Mouse (Mus musculus): ENCODE data around the gene Cltb. TPM values are rescaled to one million over a fixed set of nuclear protein-coding genes. Genes with fewer than 3 reads are reported as not detected.
"Not testable (repeated sequence)": the region's sequence is repeated elsewhere in the genome, so short reads cannot be mapped to it uniquely, and the experiment has no call there.

Cltb gene
- polyA plus RNA-seq, 1 experiment from 2014 or later: 30.2 TPM

- TF ChIP-seq CTCF (IDR thresholded peaks at IDR 0.05; ENCODE audit: low read depth) (no peak), EP300 (IDR thresholded peaks at IDR 0.05; ENCODE audit: low read depth) (no peak)
- H3K9me3 ChIP-seq (ENCODE audit: low read length): no peaks in the 10 kb centered on the region
- H3K27ac ChIP-seq (ENCODE audit: low read depth): peak overlapping the region; percentile 60
- peaks cover 24% of the 10 kb centered on the region for H3K4me1 ChIP-seq (ENCODE audit: insufficient read depth)
- peak overlapping the region; percentile 91 for H3K4me2 ChIP-seq (ENCODE audit: low read depth, low read length)
- 2% methylated on average over 23 of the region's 27 CpGs for WGBS (ENCODE audit: insufficient replicate concordance)
- ATAC-seq (peak; percentile 57), DNase-seq (no peak)
- H3K36me3 ChIP-seq (replicated peaks; ENCODE audit: insufficient read depth, low read length): no peaks in the 10 kb centered on the region
- H3K4me3 ChIP-seq (ENCODE audit: low read depth, low read length): peak overlapping the region; percentile 90
- H3K27me3 ChIP-seq (ENCODE audit: insufficient read depth, low read length): no peaks in the 10 kb centered on the region
- peak overlapping the region; percentile 93 for H3K9ac ChIP-seq (replicated peaks)
Observed at GRCm38 (mm10) chr13:54621960-54622521, 10.9 kb upstream of the Cltb start.

- TF ChIP-seq CTCF (IDR thresholded peaks at IDR 0.05; ENCODE audit: low read depth) (peak; percentile 99), EP300 (IDR thresholded peaks at IDR 0.05; ENCODE audit: low read depth) (no peak; the same call in 1 of the 2 replicates)
- Histone ChIP-seq H3K4me2 (ENCODE audit: low read depth, low read length) (peak within 1 kb of the TSS; percentile 91), H3K4me1 (ENCODE audit: insufficient read depth) (peaks cover 24% of the 10 kb centered on the region), H3K9ac (replicated peaks) (peak within 1 kb of the TSS; percentile 93), H3K9me3 (ENCODE audit: low read length) (no peaks in the 10 kb centered on the region), H3K27me3 (ENCODE audit: insufficient read depth, low read length) (no peaks in the 10 kb centered on the region), H3K4me3 (ENCODE audit: low read depth, low read length) (peak within 1 kb of the TSS; percentile 90), H3K36me3 (replicated peaks; ENCODE audit: insufficient read depth, low read length) (no peaks in the 10 kb centered on the region), H3K27ac (ENCODE audit: low read depth) (peak within 1 kb of the TSS; percentile 60)
- peak; percentile 99 for DNase-seq
- WGBS (ENCODE audit: insufficient replicate concordance): 10% methylated on average over 44 of the region's 44 CpGs
- peak; percentile 100 for ATAC-seq
Observed at GRCm38 (mm10) chr13:54621155-54621932, 10.2 kb upstream of the Cltb start, which contains the start of gene Faf2. Faf2 (plus strand) TSS chr13:54621784.

DNA sequence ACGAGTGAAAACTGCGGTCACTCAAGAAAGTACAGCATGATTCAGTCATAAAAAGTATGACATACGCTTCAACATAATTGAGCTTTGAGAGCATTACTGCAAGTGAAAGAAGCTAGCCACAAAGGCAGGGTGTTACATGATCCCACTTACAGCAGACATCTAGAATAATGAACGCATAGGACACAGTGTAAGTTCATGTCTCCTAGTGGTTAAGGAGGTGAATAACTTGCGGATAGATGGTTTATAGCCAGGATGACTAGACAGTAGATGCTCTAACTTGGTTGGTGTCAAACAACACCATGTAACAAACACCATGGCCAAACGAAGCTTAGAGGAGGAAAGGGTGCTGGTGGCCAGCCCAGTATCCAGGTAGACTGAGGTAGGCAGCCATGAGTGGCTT lies 5.9 kb upstream of the Cltb start:
- no peak for DNase-seq
- WGBS (ENCODE audit: insufficient replicate concordance): 57% methylated on average over 6 of the region's 6 CpGs

DNA sequence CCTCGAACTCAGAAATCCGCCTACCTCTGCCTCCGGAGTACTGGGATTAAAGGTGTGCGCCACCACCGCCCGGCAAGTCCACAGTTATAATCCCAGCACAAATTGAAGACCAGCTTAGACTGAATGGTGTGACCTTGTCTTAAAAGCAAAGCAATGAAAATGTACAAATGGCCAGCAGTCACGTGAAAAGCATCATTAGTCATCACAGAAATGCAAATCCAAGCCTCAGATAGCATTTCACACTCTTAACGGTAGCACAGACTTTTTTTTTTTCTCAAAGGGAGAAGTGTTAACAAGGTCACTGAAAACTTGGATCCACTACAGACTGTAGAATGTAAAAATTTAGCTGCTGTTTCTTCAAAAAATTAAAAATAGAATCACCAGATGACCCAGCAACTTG lies 5.2 kb upstream of the Cltb start:
- DNase-seq: no peak
- Histone ChIP-seq H3K36me3 (replicated peaks; ENCODE audit: insufficient read depth, low read length) (no peaks in the 10 kb centered on the region), H3K4me2 (ENCODE audit: low read depth, low read length) (no peak overlapping the region), H3K9me3 (ENCODE audit: low read length) (no peaks in the 10 kb centered on the region), H3K27me3 (ENCODE audit: insufficient read depth, low read length) (no peaks in the 10 kb centered on the region), H3K4me1 (ENCODE audit: insufficient read depth) (peaks cover 8% of the 10 kb centered on the region), H3K4me3 (ENCODE audit: low read depth, low read length) (no peak overlapping the region), H3K9ac (replicated peaks) (no peak overlapping the region), H3K27ac (ENCODE audit: low read depth) (no peak overlapping the region)
- 78% methylated on average over 8 of the region's 8 CpGs for WGBS (ENCODE audit: insufficient replicate concordance)
- no peak for ATAC-seq
- TF ChIP-seq CTCF (IDR thresholded peaks at IDR 0.05; ENCODE audit: low read depth): no peak
- no peak for TF ChIP-seq EP300 (IDR thresholded peaks at IDR 0.05; ENCODE audit: low read depth)

More for the DNA sequence above, 5.9 kb upstream of the Cltb start:
- Histone ChIP-seq H3K4me3 (ENCODE audit: low read depth, low read length) (no peak overlapping the region), H3K9ac (replicated peaks) (no peak overlapping the region), H3K9me3 (ENCODE audit: low read length) (no peaks in the 10 kb centered on the region), H3K27ac (ENCODE audit: low read depth) (no peak overlapping the region), H3K4me2 (ENCODE audit: low read depth, low read length) (no peak overlapping the region), H3K4me1 (ENCODE audit: insufficient read depth) (peaks cover 3% of the 10 kb centered on the region; the same call in 1 of the 2 replicates), H3K27me3 (ENCODE audit: insufficient read depth, low read length) (no peaks in the 10 kb centered on the region), H3K36me3 (replicated peaks; ENCODE audit: insufficient read depth, low read length) (no peaks in the 10 kb centered on the region)
- TF ChIP-seq EP300 (IDR thresholded peaks at IDR 0.05; ENCODE audit: low read depth): no peak
- peak; percentile 28 for TF ChIP-seq CTCF (IDR thresholded peaks at IDR 0.05; ENCODE audit: low read depth)
- ATAC-seq: no peak

- TF ChIP-seq CTCF (IDR thresholded peaks at IDR 0.05; ENCODE audit: low read depth): peak; percentile 35
- not testable (repeated sequence) for H3K4me3 ChIP-seq (ENCODE audit: low read depth, low read length)
Observed at GRCm38 (mm10) chr13:54613141-54613540, 2.0 kb upstream of the Cltb start.

DNA sequence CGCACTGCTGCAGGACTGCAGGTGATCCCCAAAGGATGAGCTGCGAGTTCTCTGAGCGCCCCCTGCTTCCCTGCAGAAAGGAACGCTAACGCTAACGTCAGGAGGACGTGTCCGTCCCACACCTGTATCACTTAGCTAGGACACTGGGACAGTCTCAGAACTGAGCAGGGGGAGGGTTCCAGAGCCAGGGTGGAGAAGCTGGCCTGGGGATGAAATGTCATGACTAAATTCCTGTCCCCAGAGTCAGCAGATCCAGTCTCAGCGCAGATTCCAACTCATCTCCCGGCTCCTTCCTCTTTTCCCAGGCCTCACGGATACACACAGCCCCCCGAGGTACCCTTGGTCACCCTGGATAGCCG lies 552 bp downstream of the Cltb start:
- WGBS (ENCODE audit: insufficient replicate concordance): 22% methylated on average over 13 of the region's 13 CpGs
- ATAC-seq (peak; percentile 29; the same call in 1 of the 2 replicates), DNase-seq (no peak)
- Histone ChIP-seq H3K4me3 (ENCODE audit: low read depth, low read length) (peak overlapping the region; percentile 66), H3K4me2 (ENCODE audit: low read depth, low read length) (peak overlapping the region; percentile 85), H3K27me3 (ENCODE audit: insufficient read depth, low read length) (no peaks in the 10 kb centered on the region), H3K9me3 (ENCODE audit: low read length) (no peaks in the 10 kb centered on the region), H3K9ac (replicated peaks) (peak overlapping the region; percentile 83), H3K36me3 (replicated peaks; ENCODE audit: insufficient read depth, low read length) (0 out of 2 replicates have a peak, but pooled peaks cover 5% of the 10 kb centered on the region), H3K4me1 (ENCODE audit: insufficient read depth) (peaks cover 23% of the 10 kb centered on the region), H3K27ac (ENCODE audit: low read depth) (peak overlapping the region; percentile 52)
- TF ChIP-seq CTCF (IDR thresholded peaks at IDR 0.05; ENCODE audit: low read depth): no peak
- no peak for TF ChIP-seq EP300 (IDR thresholded peaks at IDR 0.05; ENCODE audit: low read depth)

More at GRCm38 (mm10) chr13:54613141-54613540, 2.0 kb upstream of the Cltb start:
- not testable (repeated sequence) for H3K4me2 ChIP-seq (ENCODE audit: low read depth, low read length); H3K9me3 ChIP-seq (ENCODE audit: low read length); ATAC-seq; DNase-seq; H3K36me3 ChIP-seq (replicated peaks; ENCODE audit: insufficient read depth, low read length); H3K9ac ChIP-seq (replicated peaks); H3K27ac ChIP-seq (ENCODE audit: low read depth); H3K27me3 ChIP-seq (ENCODE audit: insufficient read depth, low read length)
- H3K4me1 ChIP-seq (ENCODE audit: insufficient read depth): peaks cover 23% of the 10 kb centered on the region
- WGBS (ENCODE audit: insufficient replicate concordance): 80% methylated on average over 8 of the region's 8 CpGs

Measured in liver, postnatal 0 days (tissue).